Mouse (Mus musculus) kidney, postnatal 10 days (tissue): ENCODE results near the gene Wdr6.

Experiments used
- DNase-seq: peaks from one replicate; pipeline ENCODE4 v3.0.0; 2021; ENCODE audit warnings: mixed read lengths

Wdr6 gene

GRCm38 (mm10) chr9:108578545-108579343 is at the start of gene Wdr6:
TSS of gene Wdr6 (minus strand) at chr9:108578739.
- DNase-seq: peak; percentile 97

- no peak for DNase-seq
Measured at GRCm38 (mm10) chr9:108628141-108628540, 49.6 kb upstream of the Wdr6 start.

GRCm38 (mm10) chr9:108626498-108626897 is 48.0 kb upstream of the Wdr6 start:
- DNase-seq: peak; percentile 55

GRCm38 (mm10) chr9:108617301-108617700 is 38.8 kb upstream of the Wdr6 start:
- no peak for DNase-seq

GRCm38 (mm10) chr9:108611488-108611887 is 32.9 kb upstream of the Wdr6 start:
- no peak for DNase-seq

- no peak for DNase-seq
Measured at GRCm38 (mm10) chr9:108608889-108609288, 30.4 kb upstream of the Wdr6 start.

GRCm38 (mm10) chr9:108607929-108608328 is 29.4 kb upstream of the Wdr6 start:
- peak; percentile 26 for DNase-seq

- no peak for DNase-seq
Measured at GRCm38 (mm10) chr9:108601986-108602385, 23.4 kb upstream of the Wdr6 start.

- DNase-seq: no peak
Measured at GRCm38 (mm10) chr9:108600011-108600410, 21.5 kb upstream of the Wdr6 start.

GRCm38 (mm10) chr9:108599021-108599566 is 20.6 kb upstream of the Wdr6 start:
- DNase-seq: no peak

GRCm38 (mm10) chr9:108596998-108597764 is 18.6 kb upstream of the Wdr6 start, which contains the start of gene P4htm:
TSS of gene P4htm (minus strand) at chr9:108597667.
- peak; percentile 81 for DNase-seq

GRCm38 (mm10) chr9:108594354-108594753 is 15.8 kb upstream of the Wdr6 start:
- no peak for DNase-seq

- DNase-seq: no peak
Measured at GRCm38 (mm10) chr9:108591462-108591861, 12.9 kb upstream of the Wdr6 start.

- DNase-seq: peak; percentile 34
Measured at GRCm38 (mm10) chr9:108589229-108589628, 10.7 kb upstream of the Wdr6 start.

- peak; percentile 79 for DNase-seq
Measured at GRCm38 (mm10) chr9:108587571-108588180, 9.1 kb upstream of the Wdr6 start.

- no peak for DNase-seq
Measured at GRCm38 (mm10) chr9:108579344-108579690, 778 bp upstream of the Wdr6 start.

GRCm38 (mm10) chr9:108577934-108578544 is 500 bp downstream of the Wdr6 start:
- DNase-seq: peak; percentile 77

- DNase-seq: no peak
Measured at GRCm38 (mm10) chr9:108577025-108577424, 1.5 kb downstream of the Wdr6 start.

- DNase-seq: no peak
Measured at GRCm38 (mm10) chr9:108575321-108576297, 2.9 kb downstream of the Wdr6 start.

GRCm38 (mm10) chr9:108574921-108575320 is 3.6 kb downstream of the Wdr6 start:
- no peak for DNase-seq
